Mouse (Mus musculus) heart, postnatal 0 days (tissue): ENCODE measurements at regions not wholly inside any gene's neighbourhood (a gene's known extent, or its start where the extent isn't known, plus 50 kb on each side); places are given as distances from the start of the nearest gene placed in this dataset.

ENCODE experiments used
- ATAC-seq: fragments of 200-750 bp; cut with Nextera tagmentation; 2 replicates; pipeline ENCODE4 v1.8.0; 2017; ENCODE audit warnings: low read depth, moderate number of reproducible peaks, moderate library complexity; ENCODE audit not compliant: insufficient read depth
- DNase-seq: peaks from one replicate; pipeline ENCODE4 v3.0.0-alpha.2; 2016; ENCODE audit warnings: low spot score
- H3K27ac ChIP-seq: fragments of 300-500 bp; sonication (generic); 2 replicates; pipeline ENCODE4 v1.5.1; 2014; ENCODE audit warnings: low read depth, mild to moderate bottlenecking
- H3K27me3 ChIP-seq: fragments of 300-500 bp; sonication (generic); 2 replicates; pipeline ENCODE4 v1.6.1; 2014; ENCODE audit warnings: low read length, mixed read lengths; ENCODE audit not compliant: control insufficient read depth, insufficient read depth
- H3K36me3 ChIP-seq: fragments of 300-500 bp; sonication (generic); replicated peaks from 2 replicates; pipeline ENCODE4 v1.6.1; 2014; ENCODE audit warnings: low read length, mixed read lengths; ENCODE audit not compliant: control insufficient read depth, insufficient read depth
- H3K4me1 ChIP-seq: fragments of 300-500 bp; sonication (generic); 2 replicates; pipeline ENCODE4 v1.6.1; 2014; ENCODE audit warnings: antibody characterized with exemption; ENCODE audit not compliant: control insufficient read depth, insufficient read depth
- H3K4me2 ChIP-seq: fragments of 300-500 bp; sonication (generic); 2 replicates; pipeline ENCODE4 v1.6.1; 2014; ENCODE audit warnings: low read depth, mild to moderate bottlenecking, low read length, moderate library complexity
- H3K4me3 ChIP-seq: fragments of 300-500 bp; sonication (generic); 2 replicates; pipeline ENCODE4 v1.5.1; 2014; ENCODE audit warnings: low read depth, low read length
- H3K9ac ChIP-seq: fragments of 300-500 bp; sonication (generic); replicated peaks from 2 replicates; pipeline ENCODE4 v1.6.1; 2014; ENCODE audit warnings: low read depth, low read length, mixed read lengths
- H3K9me3 ChIP-seq: fragments of 300-500 bp; sonication (generic); replicated peaks from 2 replicates; pipeline ENCODE4 v1.6.1; 2016; ENCODE audit warnings: low read length; ENCODE audit not compliant: control insufficient read depth
- CTCF ChIP-seq: IDR thresholded peaks from 2 replicates; pipeline ENCODE4 v1.5.1; 2016; ENCODE audit warnings: antibody characterized with exemption, control low read depth, low read depth
- EP300 ChIP-seq: IDR thresholded peaks from 2 replicates; pipeline ENCODE4 v1.6.1; 2016; ENCODE audit warnings: antibody characterized with exemption, low read depth
- WGBS: fragments of 180-500 bp; shearing (Covaris S2); extraction: QIAGEN DNeasy Blood & Tissue Kit; methylation state at CpG from one replicate; pipeline ENCODE4 v1.1.7; 2014; 5-methylcytosine and 5-hydroxymethylcytosine counted together

DNA sequence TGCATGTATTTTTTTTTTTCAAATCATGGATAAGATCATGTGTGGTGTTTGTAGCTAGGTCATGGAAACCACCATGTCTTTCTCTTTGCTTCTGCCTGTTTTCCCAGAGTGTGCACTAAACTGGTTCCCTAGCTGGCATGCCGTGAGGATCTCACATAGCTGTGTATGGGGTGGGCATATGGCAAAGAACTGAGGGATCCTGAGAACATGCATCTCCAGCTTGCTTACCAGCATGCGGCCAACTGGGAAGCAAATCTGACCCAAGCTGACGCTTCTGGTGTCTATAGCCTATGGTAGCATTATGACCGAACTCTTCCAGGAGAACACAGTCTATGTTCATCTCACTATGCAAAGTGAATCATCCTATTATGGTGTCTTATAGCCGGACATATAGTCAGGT is 336.5 kb upstream of the Chrm3 start:
- H3K4me3 ChIP-seq: no peak overlapping the region
- H3K27ac ChIP-seq: no peak overlapping the region
- no peaks in the 10 kb centered on the region for H3K27me3 ChIP-seq
- H3K9ac ChIP-seq: no peak overlapping the region
- H3K9me3 ChIP-seq: no peaks in the 10 kb centered on the region
- DNase-seq (no peak), ATAC-seq (no peak)
- no peak overlapping the region for H3K4me2 ChIP-seq
- TF ChIP-seq CTCF (no peak), EP300 (no peak)
- WGBS: 79% methylated on average over 5 of the region's 5 CpGs
- no peaks in the 10 kb centered on the region for H3K36me3 ChIP-seq
- H3K4me1 ChIP-seq: no peaks in the 10 kb centered on the region

DNA sequence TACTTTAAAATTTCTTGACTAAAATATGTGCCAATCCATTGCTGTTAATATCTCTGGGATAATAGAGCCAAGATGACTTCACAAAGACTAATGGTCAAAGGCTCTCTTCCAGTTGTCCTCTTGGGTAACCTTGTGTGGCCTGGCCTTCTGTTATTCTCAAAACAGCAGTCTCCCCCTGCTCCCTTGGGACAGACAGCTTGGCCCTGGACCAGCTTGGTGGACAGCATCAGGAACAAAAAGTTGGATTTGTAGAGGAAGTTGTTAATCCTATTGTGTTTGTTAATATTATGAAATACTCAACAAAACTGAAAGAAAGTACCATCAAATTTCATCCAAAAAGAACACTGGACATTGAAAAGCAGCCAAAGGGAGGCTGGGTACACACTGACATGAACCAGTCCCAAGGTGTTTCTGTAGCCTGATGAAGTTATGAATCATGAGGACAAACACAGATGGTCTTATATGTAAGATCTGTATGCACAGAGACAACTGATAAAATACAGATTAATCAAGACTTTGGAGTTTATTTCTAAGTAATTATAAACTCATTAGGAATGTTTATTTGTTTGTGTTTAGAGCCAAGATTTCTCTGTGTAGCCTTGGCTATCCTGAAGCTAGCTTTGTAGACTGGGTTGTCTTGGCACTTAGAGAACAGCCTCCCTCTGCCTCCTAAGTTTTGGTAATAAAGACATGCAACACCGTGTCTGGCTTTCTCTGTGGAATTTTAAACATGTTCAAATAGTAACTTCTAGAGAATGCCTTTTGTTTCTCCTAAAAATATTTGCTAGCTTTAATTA is 335.7 kb upstream of the Chrm3 start:
- no peak for TF ChIP-seq EP300
- no peak for TF ChIP-seq CTCF
- no peaks in the 10 kb centered on the region for H3K36me3 ChIP-seq
- no peaks in the 10 kb centered on the region for H3K27me3 ChIP-seq
- ATAC-seq: no peak
- no peak overlapping the region for H3K4me2 ChIP-seq
- H3K9ac ChIP-seq: no peak overlapping the region
- no peaks in the 10 kb centered on the region for H3K9me3 ChIP-seq
- no peak for DNase-seq
- H3K27ac ChIP-seq: no peak overlapping the region
- H3K4me3 ChIP-seq: no peak overlapping the region
- no peaks in the 10 kb centered on the region for H3K4me1 ChIP-seq
- WGBS: 50% methylated on average over 1 of the region's 1 CpGs

DNA sequence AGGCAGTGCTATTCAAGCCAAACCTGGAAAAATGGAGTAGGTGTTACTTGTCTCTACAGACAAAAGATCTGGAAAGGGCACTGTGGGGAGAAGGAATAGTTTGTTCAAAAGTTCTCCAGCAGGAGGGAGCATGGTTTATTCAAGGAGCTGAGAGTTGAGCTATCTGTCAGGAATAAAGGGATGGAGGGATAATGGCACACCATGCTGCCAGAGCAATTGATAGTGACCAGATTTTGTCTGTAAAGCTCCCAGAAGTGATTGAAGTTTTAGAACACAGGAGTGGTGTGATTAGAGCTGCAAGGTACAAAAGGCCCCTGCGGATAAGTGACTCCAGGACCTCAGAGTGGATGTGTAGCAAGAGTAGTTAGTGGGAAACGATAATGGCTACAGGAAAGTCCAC is 330.7 kb upstream of the Chrm3 start:
- H3K27ac ChIP-seq: no peak overlapping the region
- H3K9me3 ChIP-seq: no peaks in the 10 kb centered on the region
- TF ChIP-seq EP300 (no peak), CTCF (no peak)
- WGBS: 63% methylated on average over 2 of the region's 2 CpGs
- no peaks in the 10 kb centered on the region for H3K36me3 ChIP-seq
- H3K4me3 ChIP-seq: no peak overlapping the region
- H3K9ac ChIP-seq: no peak overlapping the region
- H3K27me3 ChIP-seq: no peaks in the 10 kb centered on the region
- H3K4me2 ChIP-seq: no peak overlapping the region
- DNase-seq: no peak
- H3K4me1 ChIP-seq: no peaks in the 10 kb centered on the region
- ATAC-seq: no peak

- TF ChIP-seq CTCF: no peak
- no peak for TF ChIP-seq EP300
These were observed 326.7 kb upstream of the Chrm3 start for GRCm38 (mm10) chr13:10687379-10687778.

GRCm38 (mm10) chr13:10654086-10654422 is 293.4 kb upstream of the Chrm3 start:
- no peak for DNase-seq
- no peak overlapping the region for H3K4me2 ChIP-seq
- no peak overlapping the region for H3K9ac ChIP-seq
- H3K27me3 ChIP-seq: no peaks in the 10 kb centered on the region
- WGBS: 41% methylated on average over 2 of the region's 2 CpGs
- H3K4me1 ChIP-seq: no peaks in the 10 kb centered on the region
- no peaks in the 10 kb centered on the region for H3K36me3 ChIP-seq
- H3K9me3 ChIP-seq: no peaks in the 10 kb centered on the region
- no peak overlapping the region for H3K27ac ChIP-seq
- no peak for ATAC-seq
- no peak overlapping the region for H3K4me3 ChIP-seq
- TF ChIP-seq EP300: no peak
- no peak for TF ChIP-seq CTCF

More at GRCm38 (mm10) chr13:10687379-10687778, 326.7 kb upstream of the Chrm3 start:
- H3K4me1 ChIP-seq: no peaks in the 10 kb centered on the region
- DNase-seq: no peak
- H3K36me3 ChIP-seq: no peaks in the 10 kb centered on the region
- 62% methylated on average over 5 of the region's 5 CpGs for WGBS
- H3K9ac ChIP-seq: no peak overlapping the region
- no peak overlapping the region for H3K27ac ChIP-seq
- no peaks in the 10 kb centered on the region for H3K27me3 ChIP-seq
- no peak overlapping the region for H3K4me2 ChIP-seq
- no peaks in the 10 kb centered on the region for H3K9me3 ChIP-seq
- ATAC-seq: no peak; the same call in 1 of the 2 replicates
- H3K4me3 ChIP-seq: no peak overlapping the region

DNA sequence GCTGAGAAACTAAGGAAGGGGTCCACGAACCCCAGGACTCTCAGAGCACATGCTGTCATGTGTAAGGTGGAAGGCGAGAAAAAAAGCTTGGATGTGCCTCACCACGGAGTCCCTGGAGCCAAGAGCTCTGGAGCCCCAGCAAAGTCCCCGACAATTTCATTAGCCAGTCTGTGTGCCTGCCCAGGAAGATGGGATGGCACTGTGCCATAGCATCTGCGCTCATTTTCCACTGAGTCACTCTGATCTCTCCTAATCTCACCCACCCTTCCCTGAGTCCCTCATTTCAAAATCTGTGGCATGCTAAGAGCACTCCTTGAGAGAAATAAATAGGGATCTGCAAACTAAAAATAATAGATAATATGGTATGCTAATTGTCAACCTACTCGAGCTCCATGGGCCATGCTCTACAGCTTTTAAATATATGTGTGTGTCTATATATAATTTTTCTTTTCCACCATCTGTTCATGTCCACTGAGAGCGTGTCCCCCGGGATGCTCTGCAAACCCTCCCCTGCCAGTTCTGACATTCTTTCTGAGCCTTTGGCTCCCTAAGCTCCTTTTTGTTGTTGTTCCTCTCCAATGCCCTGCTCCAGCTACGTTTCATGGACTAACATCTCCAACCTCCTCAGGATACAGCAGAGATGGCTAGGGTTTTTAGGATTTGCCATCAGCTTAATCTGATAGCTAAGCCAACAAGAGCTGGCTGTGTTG is 292.9 kb upstream of the Chrm3 start:
- no peak overlapping the region for H3K9ac ChIP-seq
- ATAC-seq: no peak
- H3K4me1 ChIP-seq: no peaks in the 10 kb centered on the region
- H3K27ac ChIP-seq: no peak overlapping the region
- H3K36me3 ChIP-seq: no peaks in the 10 kb centered on the region
- no peak for DNase-seq
- TF ChIP-seq CTCF (no peak), EP300 (no peak)
- no peaks in the 10 kb centered on the region for H3K27me3 ChIP-seq
- no peaks in the 10 kb centered on the region for H3K9me3 ChIP-seq
- H3K4me2 ChIP-seq: no peak overlapping the region
- no peak overlapping the region for H3K4me3 ChIP-seq
- WGBS: 58% methylated on average over 9 of the region's 9 CpGs
